Mouse (Mus musculus) fibroblast of lung, adult 2 months (primary cell): ENCODE data around the gene Ifnar2.
A peak's percentile ranks its signal among the peaks of the same experiment; 100 is the strongest.
"Not testable (repeated sequence)": the region's sequence is repeated elsewhere in the genome, so short reads cannot be mapped to it uniquely, and the experiment has no call there.

ENCODE experiments used
- DNase-seq: peaks from one replicate; pipeline ENCODE4 v3.0.0-alpha.2; 2011; ENCODE audit warnings: low read depth

The Ifnar2 gene

GRCm38 (mm10) chr16:91428259-91428865 is 55.8 kb downstream of the Ifnar2 start:
- DNase-seq = no peak

- DNase-seq = no peak
Observed at GRCm38 (mm10) chr16:91432720-91433328, 60.2 kb downstream of the Ifnar2 start.

GRCm38 (mm10) chr16:91433329-91433933 is 60.8 kb downstream of the Ifnar2 start:
- DNase-seq = no peak

- no peak for DNase-seq
Observed at GRCm38 (mm10) chr16:91434119-91434518, 61.5 kb downstream of the Ifnar2 start.

GRCm38 (mm10) chr16:91438081-91438480 is 65.5 kb downstream of the Ifnar2 start:
- no peak for DNase-seq

GRCm38 (mm10) chr16:91438599-91438998 is 66.0 kb downstream of the Ifnar2 start:
- not testable (repeated sequence) for DNase-seq

GRCm38 (mm10) chr16:91441366-91441765 is 68.8 kb downstream of the Ifnar2 start:
- DNase-seq = peak; percentile 43

GRCm38 (mm10) chr16:91441811-91442240 is 69.2 kb downstream of the Ifnar2 start:
- no peak for DNase-seq

GRCm38 (mm10) chr16:91442446-91442845 is 69.9 kb downstream of the Ifnar2 start:
- DNase-seq = no peak

- no peak for DNase-seq
Observed at GRCm38 (mm10) chr16:91443211-91443611, 70.6 kb downstream of the Ifnar2 start.

GRCm38 (mm10) chr16:91444847-91445246 is 72.3 kb downstream of the Ifnar2 start:
- DNase-seq = no peak

- no peak for DNase-seq
Observed at GRCm38 (mm10) chr16:91445566-91445965, 73.0 kb downstream of the Ifnar2 start.

- no peak for DNase-seq
Observed at GRCm38 (mm10) chr16:91446778-91447511, 74.4 kb downstream of the Ifnar2 start.

- DNase-seq = no peak
Observed at GRCm38 (mm10) chr16:91447512-91447900, 74.9 kb downstream of the Ifnar2 start.

- no peak for DNase-seq
Observed at GRCm38 (mm10) chr16:91448088-91448487, 75.5 kb downstream of the Ifnar2 start.

- no peak for DNase-seq
Observed at GRCm38 (mm10) chr16:91448895-91449294, 76.3 kb downstream of the Ifnar2 start.

GRCm38 (mm10) chr16:91450137-91451064 is 77.8 kb downstream of the Ifnar2 start:
- no peak for DNase-seq

- DNase-seq = no peak
Observed at GRCm38 (mm10) chr16:91451949-91452348, 79.4 kb downstream of the Ifnar2 start.

- DNase-seq = peak; percentile 76
Observed at GRCm38 (mm10) chr16:91452363-91452896, 79.8 kb downstream of the Ifnar2 start.
